Mouse (Mus musculus): Measurements from ENCODE around the gene Sebox. TPM values are rescaled to one million over a fixed set of nuclear protein-coding genes. Genes with fewer than 3 reads are reported as not detected.

Gene Sebox
- polyA plus RNA-seq, 1 experiment from 2014 or later: not detected

DNA sequence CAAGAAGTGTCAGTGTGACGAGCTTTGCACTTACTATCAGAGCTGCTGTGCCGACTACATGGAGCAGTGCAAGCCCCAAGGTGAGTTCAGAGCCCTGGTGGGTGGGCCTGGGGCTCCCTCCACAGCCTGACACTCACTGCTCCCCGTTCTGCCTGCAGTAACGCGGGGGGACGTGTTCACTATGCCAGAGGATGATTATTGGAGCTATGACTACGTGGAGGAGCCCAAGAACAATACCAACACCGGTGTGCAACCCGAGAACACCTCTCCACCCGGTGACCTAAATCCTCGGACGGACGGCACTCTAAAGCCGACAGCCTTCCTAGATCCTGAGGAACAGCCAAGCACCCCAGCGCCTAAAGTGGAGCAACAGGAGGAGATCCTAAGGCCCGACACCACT, 3.7 kb upstream of the Sebox start:
- Histone ChIP-seq H3K4me1 (peaks cover 13% of the 10 kb centered on the region; the same call in 1 of the 2 replicates), H3K9ac (no peak overlapping the region), H3K4me3 (no peak overlapping the region), H3K27ac (no peak overlapping the region), H3K4me2 (replicated peaks) (no peak overlapping the region), H3K36me3 (no peaks in the 10 kb centered on the region), H3K27me3 (peaks cover 52% of the 10 kb centered on the region), H3K9me3 (no peaks in the 10 kb centered on the region)
- ATAC-seq (ENCODE audit: insufficient number of reproducible peaks, insufficient read depth, low FRiP score, low TSS enrichment): no peak
- WGBS: 48% methylated on average over 16 of the region's 16 CpGs

DNA sequence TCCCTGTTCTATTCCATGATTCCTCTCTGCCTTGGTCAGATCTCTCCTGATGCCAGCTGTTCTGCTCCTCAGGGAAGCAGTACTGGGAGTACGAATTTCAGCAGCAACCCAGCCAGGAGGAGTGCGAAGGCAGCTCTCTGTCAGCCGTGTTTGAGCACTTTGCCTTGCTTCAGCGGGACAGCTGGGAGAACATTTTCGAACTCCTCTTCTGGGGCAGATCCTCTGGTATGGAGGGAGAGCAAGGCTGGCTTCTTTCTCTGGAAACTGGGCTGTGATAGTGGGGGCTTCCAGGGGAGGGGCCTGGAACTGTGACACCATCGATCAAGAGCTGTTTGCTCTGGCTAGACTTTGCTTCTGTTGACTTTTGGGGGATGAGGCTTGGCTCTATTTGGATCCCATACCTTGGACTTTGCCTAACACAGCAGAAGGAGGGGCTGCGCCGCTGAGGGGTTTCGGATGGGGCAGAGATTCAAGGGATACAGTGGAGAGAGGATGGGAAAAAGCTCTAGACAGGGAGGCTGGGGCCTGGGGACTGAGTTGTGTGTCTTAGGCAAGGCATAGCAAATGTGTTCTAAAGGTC, 2.5 kb upstream of the Sebox start:
- no peaks in the 10 kb centered on the region for H3K36me3 ChIP-seq
- peaks cover 13% of the 10 kb centered on the region; the same call in 1 of the 2 replicates for H3K4me1 ChIP-seq
- WGBS: 77% methylated on average over 9 of the region's 9 CpGs
- peaks cover 44% of the 10 kb centered on the region for H3K27me3 ChIP-seq
- no peak overlapping the region for H3K27ac ChIP-seq
- H3K4me3 ChIP-seq: no peak overlapping the region
- H3K9me3 ChIP-seq: no peaks in the 10 kb centered on the region
- no peak for ATAC-seq (ENCODE audit: insufficient number of reproducible peaks, insufficient read depth, low FRiP score, low TSS enrichment)
- H3K4me2 ChIP-seq (replicated peaks): no peak overlapping the region
- no peak overlapping the region for H3K9ac ChIP-seq

DNA sequence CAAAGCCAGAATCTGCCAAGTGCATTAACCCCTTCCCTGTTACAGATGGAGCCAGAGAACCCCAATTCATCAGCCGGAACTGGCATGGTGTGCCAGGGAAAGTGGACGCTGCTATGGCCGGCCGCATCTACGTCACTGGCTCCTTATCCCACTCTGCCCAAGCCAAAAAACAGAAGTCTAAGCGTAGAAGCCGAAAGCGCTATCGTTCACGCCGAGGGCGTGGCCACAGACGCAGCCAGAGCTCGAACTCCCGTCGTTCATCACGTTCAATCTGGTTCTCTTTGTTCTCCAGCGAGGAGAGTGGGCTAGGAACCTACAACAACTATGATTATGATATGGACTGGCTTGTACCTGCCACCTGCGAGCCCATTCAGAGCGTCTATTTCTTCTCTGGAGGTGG, 1.7 kb upstream of the Sebox start:
- Histone ChIP-seq H3K9me3 (no peaks in the 10 kb centered on the region), H3K9ac (no peak overlapping the region), H3K27me3 (peaks cover 36% of the 10 kb centered on the region), H3K27ac (no peak overlapping the region), H3K36me3 (peaks cover 3% of the 10 kb centered on the region), H3K4me2 (replicated peaks) (no peak overlapping the region), H3K4me1 (peaks cover 13% of the 10 kb centered on the region; the same call in 1 of the 2 replicates), H3K4me3 (no peak overlapping the region)
- ATAC-seq (ENCODE audit: insufficient number of reproducible peaks, insufficient read depth, low FRiP score, low TSS enrichment): no peak
- 81% methylated on average over 20 of the region's 20 CpGs for WGBS

DNA sequence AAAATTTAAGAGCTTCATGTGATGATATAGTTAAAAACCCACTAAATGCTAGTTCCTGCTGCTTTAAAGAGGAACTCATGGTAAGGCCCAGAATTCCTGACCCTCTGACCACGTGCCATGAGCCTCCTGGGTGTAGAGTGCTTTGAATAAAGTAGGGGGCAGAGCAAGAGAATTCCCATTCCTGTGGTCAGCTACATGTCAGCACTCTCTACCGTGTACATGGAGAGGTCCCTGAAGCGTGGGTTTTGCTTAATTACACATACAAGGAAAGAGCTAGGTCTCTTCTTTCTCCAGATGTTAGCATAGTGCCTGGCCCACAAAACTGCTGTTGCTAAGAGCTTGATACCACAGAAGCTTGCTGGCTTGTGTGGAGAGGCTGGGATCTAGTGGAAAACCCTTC, 2.2 kb downstream of the Sebox start:
- Histone ChIP-seq H3K9ac (no peak overlapping the region), H3K27ac (no peak overlapping the region), H3K4me2 (replicated peaks) (no peak overlapping the region), H3K9me3 (no peaks in the 10 kb centered on the region), H3K4me1 (no peaks in the 10 kb centered on the region), H3K4me3 (no peak overlapping the region), H3K27me3 (peaks cover 13% of the 10 kb centered on the region; the same call in 1 of the 2 replicates), H3K36me3 (peaks cover 24% of the 10 kb centered on the region)
- ATAC-seq (ENCODE audit: insufficient number of reproducible peaks, insufficient read depth, low FRiP score, low TSS enrichment): no peak
- 78% methylated on average over 3 of the region's 3 CpGs for WGBS

DNA sequence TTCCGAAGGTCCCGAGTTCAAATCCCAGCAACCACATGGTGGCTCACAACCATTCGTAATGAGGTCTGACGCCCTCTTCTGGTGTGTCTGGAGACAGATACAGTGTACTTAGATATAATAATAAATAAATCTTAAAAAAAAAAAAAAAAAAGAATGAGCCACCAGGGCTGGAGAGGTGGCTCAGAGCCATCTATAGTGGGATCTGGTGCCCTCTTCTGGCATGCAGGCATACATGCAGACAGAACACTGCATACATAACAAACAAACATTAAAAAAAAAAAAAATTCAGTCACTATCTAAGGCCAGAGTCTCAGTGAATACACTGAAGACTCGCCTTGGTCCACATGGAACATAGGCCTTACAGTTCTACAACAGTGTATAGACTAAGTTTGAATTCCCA, 5.9 kb downstream of the Sebox start:
- no peaks in the 10 kb centered on the region for H3K9me3 ChIP-seq
- peaks cover 24% of the 10 kb centered on the region for H3K36me3 ChIP-seq
- ATAC-seq (ENCODE audit: insufficient number of reproducible peaks, insufficient read depth, low FRiP score, low TSS enrichment): no peak
- peaks cover 13% of the 10 kb centered on the region for H3K4me1 ChIP-seq
- WGBS: 77% methylated on average over 5 of the region's 5 CpGs
- H3K9ac ChIP-seq: no peak overlapping the region
- no peaks in the 10 kb centered on the region for H3K27me3 ChIP-seq
- H3K4me3 ChIP-seq: no peak overlapping the region
- H3K27ac ChIP-seq: no peak overlapping the region
- no peak overlapping the region for H3K4me2 ChIP-seq (replicated peaks)

DNA sequence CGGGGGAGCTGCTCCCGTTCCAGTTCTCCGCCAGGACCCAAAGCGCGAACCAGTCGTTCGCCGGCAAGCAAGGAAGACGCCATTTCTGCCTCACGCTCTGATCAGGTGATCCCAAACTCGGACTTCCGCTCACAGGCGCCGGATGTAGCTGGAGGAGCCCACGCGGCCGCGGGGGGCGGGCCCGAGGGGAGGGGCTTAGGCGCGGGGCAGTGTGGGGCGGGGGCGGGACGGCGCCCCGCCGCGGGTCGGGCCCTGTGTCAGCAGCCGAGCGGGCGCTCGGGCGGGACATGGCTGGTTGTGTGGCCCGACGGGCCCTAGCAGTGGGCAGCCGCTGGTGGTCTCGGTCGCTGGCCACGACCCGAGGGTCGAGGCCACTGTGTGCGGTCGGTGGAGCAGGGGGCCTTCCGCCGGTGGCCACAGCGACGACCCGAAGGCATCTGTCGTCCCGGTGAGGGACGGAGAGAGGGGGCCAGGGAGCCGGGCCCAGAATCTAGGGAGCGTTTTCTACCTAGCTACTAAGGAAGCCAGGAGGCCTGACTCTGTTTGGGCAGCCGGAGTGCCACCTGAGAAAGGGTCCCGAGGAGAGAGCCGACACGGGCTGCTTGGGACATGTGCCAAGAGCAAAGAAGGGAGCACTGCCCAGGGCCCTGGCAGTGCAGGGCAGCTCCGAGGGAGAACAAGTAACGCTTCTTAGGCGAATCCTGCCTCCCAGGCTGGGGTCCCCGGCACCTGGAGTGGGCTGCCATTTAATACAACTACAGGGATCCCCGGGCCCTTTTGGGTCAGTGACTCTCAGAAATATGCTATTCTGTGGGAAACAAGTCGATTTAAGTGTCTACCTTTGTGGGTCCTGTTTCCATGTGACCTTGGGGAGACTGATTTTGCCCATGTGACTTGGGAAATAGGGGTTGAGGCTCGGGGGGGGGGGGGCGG, 9.0 kb downstream of the Sebox start, which contains the start of the genes Tmem199 and Poldip2:
TSS of gene Tmem199 (minus strand) at position 148 of the 933 bp plus-strand sequence.
TSS of gene Poldip2 (plus strand) at position 169 of the 933 bp plus-strand sequence.
- peak within 1 kb of the TSS; percentile 85 for H3K4me2 ChIP-seq (replicated peaks)
- H3K27ac ChIP-seq: peak within 1 kb of the TSS; percentile 85
- H3K9me3 ChIP-seq: no peaks in the 10 kb centered on the region
- H3K4me1 ChIP-seq: peaks cover 13% of the 10 kb centered on the region
- H3K36me3 ChIP-seq: peaks cover 38% of the 10 kb centered on the region
- ATAC-seq (ENCODE audit: insufficient number of reproducible peaks, insufficient read depth, low FRiP score, low TSS enrichment): peak; percentile 94
- no peaks in the 10 kb centered on the region for H3K27me3 ChIP-seq
- WGBS: 1% methylated on average over 66 of the region's 67 CpGs
- peak within 1 kb of the TSS; percentile 88 for H3K4me3 ChIP-seq
- peak within 1 kb of the TSS; percentile 96 for H3K9ac ChIP-seq

DNA sequence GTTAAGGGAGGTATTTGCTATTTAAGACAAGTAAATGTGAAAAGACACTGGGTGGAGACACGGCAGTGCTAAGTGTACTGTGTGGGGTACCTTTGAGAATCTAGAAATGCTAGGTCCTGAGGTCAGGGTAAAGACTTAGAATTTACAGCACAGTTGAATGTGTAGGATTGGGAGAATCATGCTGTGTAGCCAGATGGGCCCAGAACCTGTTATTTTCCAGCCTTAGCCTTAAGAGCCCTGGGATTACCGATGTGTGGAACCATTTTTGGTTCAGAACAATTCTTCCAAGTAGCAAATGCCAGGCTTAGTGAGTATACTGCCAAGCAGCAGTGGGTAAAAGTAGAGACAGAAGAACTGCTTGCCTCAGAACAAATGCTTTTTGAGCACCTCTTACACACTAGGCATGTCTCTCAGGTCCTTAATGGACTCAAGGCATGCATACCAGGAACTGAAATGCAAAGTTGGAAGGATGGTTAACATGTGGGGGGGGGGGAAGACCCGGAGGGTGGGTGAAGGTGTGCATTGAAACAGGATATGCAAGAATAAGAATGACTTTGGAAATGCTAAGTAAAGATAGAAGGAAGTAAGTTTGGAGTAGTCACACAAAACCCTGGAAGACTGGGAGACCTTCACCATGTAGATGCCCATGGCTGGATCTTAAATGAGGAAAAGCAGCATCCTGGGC, 10.0 kb downstream of the Sebox start:
- no peak for ATAC-seq (ENCODE audit: insufficient number of reproducible peaks, insufficient read depth, low FRiP score, low TSS enrichment)
- Histone ChIP-seq H3K4me2 (replicated peaks) (peak overlapping the region; percentile 85), H3K9ac (peak overlapping the region; percentile 96), H3K4me3 (peak overlapping the region; percentile 88), H3K4me1 (peaks cover 13% of the 10 kb centered on the region), H3K9me3 (no peaks in the 10 kb centered on the region), H3K36me3 (peaks cover 37% of the 10 kb centered on the region), H3K27ac (no peak overlapping the region), H3K27me3 (no peaks in the 10 kb centered on the region)
- 82% methylated on average over 3 of the region's 3 CpGs for WGBS

DNA sequence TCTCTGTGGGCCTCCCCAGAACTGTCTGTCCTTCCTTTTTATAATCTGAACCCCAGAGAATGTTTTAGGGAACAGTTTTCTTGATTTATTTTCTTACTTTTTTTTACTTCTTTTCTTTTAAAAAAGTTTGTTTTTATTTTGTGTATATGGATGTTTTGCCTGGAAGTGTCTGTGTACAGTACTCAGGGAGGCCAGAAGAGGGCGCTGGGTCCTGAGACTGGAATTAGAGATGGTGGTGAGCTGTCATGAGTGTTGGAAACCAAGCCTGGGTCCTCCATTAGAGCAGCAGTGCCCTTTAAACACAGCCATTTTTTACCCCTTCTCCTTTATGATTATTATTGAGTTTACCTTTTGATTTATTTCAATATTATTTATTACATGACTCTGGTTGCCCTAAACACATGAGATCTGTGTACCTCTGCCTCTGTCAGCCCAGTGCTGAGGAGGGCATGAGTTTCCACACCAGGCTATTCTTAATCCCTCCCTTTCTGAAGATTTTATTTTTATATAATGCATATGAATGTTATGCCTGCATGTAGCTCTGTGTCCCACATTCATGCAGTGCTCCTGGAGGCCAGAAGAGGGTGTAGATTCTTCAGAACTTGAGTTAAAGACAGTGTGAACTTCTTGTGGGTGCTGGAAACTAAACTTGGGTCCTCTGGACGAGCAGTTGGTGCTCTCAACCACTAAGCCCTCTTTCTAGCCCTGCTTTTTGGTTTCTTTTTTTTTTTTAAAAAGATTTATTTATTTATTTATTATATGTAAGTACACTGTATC, 12.5 kb downstream of the Sebox start:
- Histone ChIP-seq H3K4me2 (replicated peaks) (no peak overlapping the region), H3K27ac (no peak overlapping the region), H3K36me3 (peaks cover 56% of the 10 kb centered on the region), H3K4me1 (peaks cover 13% of the 10 kb centered on the region), H3K9ac (no peak overlapping the region), H3K27me3 (no peaks in the 10 kb centered on the region), H3K9me3 (no peaks in the 10 kb centered on the region), H3K4me3 (no peak overlapping the region)
- ATAC-seq (ENCODE audit: insufficient number of reproducible peaks, insufficient read depth, low FRiP score, low TSS enrichment): no peak
- WGBS: 61% methylated on average over 2 of the region's 2 CpGs

DNA sequence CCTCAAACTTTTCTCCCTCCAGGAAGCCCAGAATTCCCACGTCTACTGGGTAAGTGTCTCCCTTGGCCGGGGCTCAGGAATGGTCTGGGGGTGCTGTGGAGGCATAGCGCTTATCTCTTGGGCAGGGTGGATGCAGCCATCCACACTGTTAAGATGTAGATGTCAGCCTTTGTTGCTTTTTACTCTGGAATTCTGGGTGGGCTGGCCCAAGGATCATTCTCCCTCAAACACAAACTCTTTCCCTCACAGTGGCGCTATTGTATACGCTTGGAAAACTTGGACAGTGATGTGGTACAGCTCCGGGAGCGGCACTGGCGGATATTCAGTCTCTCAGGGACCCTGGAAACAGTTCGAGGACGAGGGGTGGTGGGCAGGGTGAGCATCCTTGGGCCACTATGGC, 15.7 kb downstream of the Sebox start:
- WGBS: 88% methylated on average over 10 of the region's 10 CpGs
- no peaks in the 10 kb centered on the region for H3K9me3 ChIP-seq
- no peak for ATAC-seq (ENCODE audit: insufficient number of reproducible peaks, insufficient read depth, low FRiP score, low TSS enrichment)

DNA sequence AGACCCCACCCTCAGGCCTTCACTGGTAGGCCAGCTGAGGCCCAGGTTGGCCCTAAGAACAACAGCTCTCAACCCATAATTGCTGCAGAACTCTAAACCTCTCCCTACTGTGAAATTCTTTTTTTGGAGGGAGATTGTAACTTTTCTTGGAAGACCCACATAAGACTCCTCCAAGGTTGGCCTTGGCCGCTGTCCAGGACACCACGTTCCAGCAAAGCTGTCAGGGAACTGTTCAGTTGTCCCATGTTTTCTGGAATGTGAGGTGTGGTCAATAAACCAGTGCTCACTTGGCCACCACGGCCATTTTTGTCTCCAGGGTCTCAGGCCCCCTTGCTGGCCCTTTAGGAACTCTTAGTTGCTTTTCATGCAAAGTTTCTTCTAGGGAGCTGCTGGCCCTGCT, 18.6 kb downstream of the Sebox start:
- no peak overlapping the region for H3K4me3 ChIP-seq
- no peak overlapping the region for H3K4me2 ChIP-seq (replicated peaks)
- H3K27ac ChIP-seq: no peak overlapping the region
- H3K27me3 ChIP-seq: no peaks in the 10 kb centered on the region
- no peaks in the 10 kb centered on the region for H3K4me1 ChIP-seq
- H3K9me3 ChIP-seq: no peaks in the 10 kb centered on the region
- H3K9ac ChIP-seq: no peak overlapping the region
- H3K36me3 ChIP-seq: peaks cover 93% of the 10 kb centered on the region
- WGBS: 88% methylated on average over 3 of the region's 3 CpGs
- no peak for ATAC-seq (ENCODE audit: insufficient number of reproducible peaks, insufficient read depth, low FRiP score, low TSS enrichment)

More for the DNA sequence above, 15.7 kb downstream of the Sebox start:
- Histone ChIP-seq H3K4me3 (no peak overlapping the region), H3K4me2 (replicated peaks) (no peak overlapping the region), H3K9ac (no peak overlapping the region), H3K27me3 (no peaks in the 10 kb centered on the region), H3K36me3 (peaks cover 88% of the 10 kb centered on the region), H3K27ac (no peak overlapping the region), H3K4me1 (no peaks in the 10 kb centered on the region)

DNA sequence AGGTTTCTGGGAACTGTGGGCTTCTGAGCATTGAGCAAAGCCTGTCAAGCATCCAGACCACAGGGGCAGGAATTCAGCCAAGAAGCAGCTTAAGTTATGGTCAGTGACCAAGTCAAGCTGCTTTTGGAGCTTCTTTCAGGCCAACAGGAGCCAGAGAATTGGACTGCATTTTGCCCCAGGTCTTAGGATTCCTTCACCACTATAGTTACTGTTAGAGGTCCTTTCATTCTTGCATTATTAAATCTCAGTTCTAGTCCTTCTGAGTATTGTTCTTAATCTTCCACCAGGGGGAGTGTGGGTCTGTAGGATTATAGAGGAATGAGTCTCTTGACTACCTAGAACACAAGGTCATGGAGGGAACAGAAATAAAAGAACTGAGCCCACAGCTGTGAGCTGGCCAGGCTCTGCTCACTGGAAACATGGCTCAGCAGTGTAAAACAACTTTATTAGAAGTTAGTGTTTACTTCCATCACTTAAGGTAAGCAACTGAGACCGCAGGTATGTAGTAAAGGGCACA, 19.3 kb downstream of the Sebox start:
- 90% methylated on average over 1 of the region's 1 CpGs for WGBS
- ATAC-seq (ENCODE audit: insufficient number of reproducible peaks, insufficient read depth, low FRiP score, low TSS enrichment): no peak

More for the DNA sequence above, 19.3 kb downstream of the Sebox start:
- Histone ChIP-seq H3K4me1 (no peaks in the 10 kb centered on the region), H3K36me3 (peaks cover 97% of the 10 kb centered on the region), H3K27ac (no peak overlapping the region), H3K4me3 (no peak overlapping the region), H3K9ac (no peak overlapping the region), H3K4me2 (replicated peaks) (no peak overlapping the region), H3K27me3 (no peaks in the 10 kb centered on the region), H3K9me3 (no peaks in the 10 kb centered on the region)
